Mouse (Mus musculus): ENCODE data around the gene Rela.

The Rela gene

GRCm38 (mm10) chr19:5637069-5638047, at the start of gene Rela:
Gene Rela (plus strand): TSS chr19:5637483.
- DNase-seq (ENCODE audit: low spot score in 2 of 2) = peak; percentile 88 to 94

GRCm38 (mm10) chr19:5589159-5589558, 48.1 kb upstream of the Rela start:
- no peak for DNase-seq (ENCODE audit: low spot score in 2 of 2)

- no peak for DNase-seq (ENCODE audit: low spot score in 2 of 2)
Measured at GRCm38 (mm10) chr19:5591888-5592287, 45.4 kb upstream of the Rela start.

GRCm38 (mm10) chr19:5599224-5599623, 38.1 kb upstream of the Rela start:
- no peak for DNase-seq (ENCODE audit: low spot score in 2 of 2)

GRCm38 (mm10) chr19:5601752-5602541, 35.3 kb upstream of the Rela start, which contains the start of gene Rnaseh2c:
Gene Rnaseh2c (plus strand): TSS chr19:5601873.
- DNase-seq (ENCODE audit: low spot score in 2 of 2) = peak; percentile 47 to 75

GRCm38 (mm10) chr19:5603664-5604063, 33.6 kb upstream of the Rela start:
- DNase-seq (ENCODE audit: low spot score in 2 of 2) = no peak

GRCm38 (mm10) chr19:5605126-5605525, 32.2 kb upstream of the Rela start:
- no peak for DNase-seq (ENCODE audit: low spot score in 2 of 2)

GRCm38 (mm10) chr19:5606196-5606595, 31.1 kb upstream of the Rela start:
- no peak for DNase-seq (ENCODE audit: low spot score in 2 of 2)

- no peak for DNase-seq (ENCODE audit: low spot score in 2 of 2)
Measured at GRCm38 (mm10) chr19:5607705-5608410, 29.4 kb upstream of the Rela start.

- DNase-seq (ENCODE audit: low spot score in 2 of 2) = no peak
Measured at GRCm38 (mm10) chr19:5608707-5609106, 28.6 kb upstream of the Rela start.

GRCm38 (mm10) chr19:5609171-5609546, 28.1 kb upstream of the Rela start:
- DNase-seq (ENCODE audit: low spot score in 2 of 2) = no peak

GRCm38 (mm10) chr19:5609547-5610404, 27.5 kb upstream of the Rela start, which contains the start of gene Kat5:
Gene Kat5 (minus strand): TSS chr19:5610237.
- DNase-seq (ENCODE audit: low spot score in 2 of 2) = peak; percentile 90 to 94

GRCm38 (mm10) chr19:5611973-5612372, 25.3 kb upstream of the Rela start:
- no peak for DNase-seq (ENCODE audit: low spot score in 2 of 2)

GRCm38 (mm10) chr19:5612762-5613411, 24.4 kb upstream of the Rela start:
- no peak for DNase-seq (ENCODE audit: low spot score in 2 of 2)

GRCm38 (mm10) chr19:5614953-5615352, 22.3 kb upstream of the Rela start:
- no peak for DNase-seq (ENCODE audit: low spot score in 2 of 2)

GRCm38 (mm10) chr19:5620007-5620406, 17.3 kb upstream of the Rela start:
- DNase-seq (ENCODE audit: low spot score in 2 of 2) = no peak

- DNase-seq (ENCODE audit: low spot score in 2 of 2) = no peak
Measured at GRCm38 (mm10) chr19:5621884-5622283, 15.4 kb upstream of the Rela start.

GRCm38 (mm10) chr19:5625311-5625710, 12.0 kb upstream of the Rela start:
- DNase-seq (ENCODE audit: low spot score in 2 of 2) = no peak

- no peak for DNase-seq (ENCODE audit: low spot score in 2 of 2)
Measured at GRCm38 (mm10) chr19:5629907-5630306, 7.4 kb upstream of the Rela start.

GRCm38 (mm10) chr19:5632120-5632519, 5.2 kb upstream of the Rela start:
- no peak for DNase-seq (ENCODE audit: low spot score in 2 of 2)

All from urinary bladder, postnatal 36 days (tissue).